ENCODE assay signal across 1 mouse cellular context in the genomic region with DNA sequence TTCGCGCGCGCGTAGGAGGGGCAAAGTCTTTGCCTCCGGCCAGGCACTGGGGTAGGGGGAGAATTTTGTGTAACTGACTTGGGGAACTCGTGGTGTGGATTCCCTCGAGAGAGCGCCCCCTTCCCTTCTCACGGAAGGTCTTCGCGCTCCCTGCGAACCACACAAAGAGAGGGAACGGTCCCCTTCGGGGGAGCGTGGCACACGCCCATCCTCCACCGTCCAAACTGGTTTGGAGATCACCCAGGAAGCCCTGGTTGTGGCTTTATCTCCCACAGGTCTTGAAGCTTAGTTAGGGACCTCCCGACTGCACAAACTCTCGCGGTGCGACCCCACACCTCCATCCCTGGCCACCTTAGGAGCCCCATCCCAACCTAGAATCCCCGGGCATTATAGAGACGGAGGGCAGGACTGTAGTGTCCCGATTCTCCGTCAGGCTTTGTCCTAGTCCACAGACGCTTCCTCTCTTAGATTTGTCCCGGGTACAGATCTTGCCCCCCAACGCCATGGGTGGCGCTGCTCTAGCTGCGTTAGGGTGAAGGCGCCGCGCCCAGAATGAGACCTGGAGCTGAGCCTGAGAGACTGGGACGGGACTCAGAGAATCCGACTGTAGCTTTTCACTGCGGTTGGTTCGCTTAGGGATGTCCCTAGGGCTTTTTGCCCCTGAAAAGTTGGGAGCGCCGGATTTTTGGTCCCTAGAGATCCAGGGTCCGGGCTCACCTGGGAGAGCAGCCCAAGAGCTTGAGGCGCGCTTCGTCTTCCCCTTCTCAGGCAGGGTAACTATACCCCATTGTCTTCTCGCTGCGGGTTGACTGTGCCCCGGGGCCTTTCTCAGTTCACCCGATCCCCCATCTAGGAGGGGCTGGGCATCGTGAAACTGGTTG.
A peak's percentile ranks its signal among the peaks of the same experiment; 100 is the strongest.
TF ChIP-seq lines count a peak whose summit lies in the region.

No protein-coding gene starts in this region.

TF ChIP-seq in CH12.LX, 34 proteins besides CTCF, POLR2A, EP300 and RAD21:
- TF ChIP-seq TCF12 (IDR thresholded peaks at IDR 0.05; ENCODE audit: low read depth, low read length) (peak; percentile 26; the same call in 1 of the 2 replicates), IRF4 (IDR thresholded peaks at IDR 0.05; ENCODE audit: low read depth, low read length) (0 out of 2 replicates have a peak, but pooled peaks have one; percentile 20), ZNF384 (IDR thresholded peaks at IDR 0.05; ENCODE audit: low read depth, low read length) (no peak), ZC3H11A (IDR thresholded peaks at IDR 0.05; ENCODE audit: low read depth, low read length) (no peak), ETS1 (conservative IDR thresholded peaks at IDR 0.05; ENCODE audit: low read depth, low read length) (no peak), UBTF (IDR thresholded peaks at IDR 0.05; ENCODE audit: low read depth, low read length) (peak; percentile 52; the same call in 1 of the 2 replicates), MXI1 (IDR thresholded peaks at IDR 0.05; ENCODE audit: low read depth, low read length) (peak; percentile 54), BHLHE40 (IDR thresholded peaks at IDR 0.05; ENCODE audit: low read depth, low read length) (no peak), MAX (IDR thresholded peaks at IDR 0.05; ENCODE audit: low read length) (peak; percentile 52; the same call in 1 of the 2 replicates), SMC3 (IDR thresholded peaks at IDR 0.05; ENCODE audit: low read depth, low read length) (peak; percentile 5; the same call in 1 of the 2 replicates), CHD1 (IDR thresholded peaks at IDR 0.05; ENCODE audit: low read depth, low read length) (no peak), ELF1 (IDR thresholded peaks at IDR 0.05; ENCODE audit: low read depth, low read length) (peak; percentile 19; the same call in 1 of the 2 replicates), ZMIZ1 (IDR thresholded peaks at IDR 0.05; ENCODE audit: low read depth, low read length) (no peak), POLR2AphosphoS2 (IDR thresholded peaks at IDR 0.05; ENCODE audit: low read depth, low read length) (peak; percentile 36; the same call in 1 of the 2 replicates)
TF ChIP-seq in CH12.LX: peak in this region for 8.
